Mouse (Mus musculus): ENCODE measurements around the gene Cdt1. TPM values are rescaled to one million over a fixed set of nuclear protein-coding genes. Genes with fewer than 3 reads are reported as not detected.
"Not testable (repeated sequence)": the region's sequence is repeated elsewhere in the genome, so short reads cannot be mapped to it uniquely, and the experiment has no call there.

Cdt1 gene
- polyA plus RNA-seq, 1 experiment from 2014 or later: 41.1 TPM

DNA sequence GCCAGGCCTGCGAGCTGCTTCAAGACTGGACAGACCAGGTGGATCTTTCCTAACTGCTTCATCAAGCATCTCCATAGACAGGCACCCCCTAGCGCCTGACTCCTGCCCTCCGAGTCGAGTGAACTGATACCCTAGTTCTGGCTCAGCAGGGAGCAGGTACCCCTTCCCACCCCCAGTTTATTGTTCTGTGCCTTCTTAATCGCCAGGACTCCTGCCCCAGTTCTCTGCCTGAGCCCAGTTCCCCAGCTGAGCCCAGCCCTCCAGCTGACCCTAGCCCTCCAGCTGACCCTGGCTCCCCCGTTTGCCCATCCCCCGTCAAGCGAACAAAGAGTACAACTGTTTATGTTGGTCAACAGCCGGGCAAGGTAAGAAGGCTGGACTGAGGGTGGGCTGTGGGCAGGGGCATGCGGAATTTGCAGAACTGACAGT, 1.1 kb downstream of the Cdt1 start:
- Histone ChIP-seq H3K36me3 (ENCODE audit: control insufficient read depth, insufficient read depth) (peaks cover 35% of the 10 kb centered on the region), H3K27ac (ENCODE audit: low read length) (peak overlapping the region; percentile 88; the same call in 1 of the 2 replicates)

DNA sequence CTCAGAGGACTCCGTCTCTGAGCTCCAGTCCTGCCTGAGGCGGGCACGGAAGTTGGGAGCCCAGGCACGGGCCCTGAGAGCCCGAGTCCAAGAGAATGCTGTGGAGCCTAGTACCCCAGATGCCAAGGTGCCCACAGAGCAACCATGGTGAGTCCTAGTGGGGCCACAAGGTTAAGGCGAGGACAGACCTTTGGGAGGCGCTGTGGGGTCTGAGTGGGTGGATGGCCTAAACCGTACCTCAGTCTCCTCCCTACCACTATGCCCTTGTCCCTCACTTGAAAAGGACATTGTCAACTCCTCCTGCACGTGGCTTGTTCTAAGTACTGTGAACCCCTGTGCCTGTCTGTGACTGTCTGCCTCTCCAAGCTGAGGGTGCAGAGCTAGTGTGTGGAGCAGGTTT, 1.5 kb downstream of the Cdt1 start:
- Histone ChIP-seq H3K9me3 (replicated peaks; ENCODE audit: control insufficient read depth, low read length) (no peaks in the 10 kb centered on the region), H3K9ac (ENCODE audit: low read depth, low read length) (peak overlapping the region; percentile 95), H3K4me3 (ENCODE audit: low read depth, low read length) (peak overlapping the region; percentile 94), H3K36me3 (ENCODE audit: control insufficient read depth, insufficient read depth) (peaks cover 35% of the 10 kb centered on the region), H3K4me2 (ENCODE audit: low read depth, low read length) (peak overlapping the region; percentile 95), H3K27ac (ENCODE audit: low read length) (peak overlapping the region; percentile 88; the same call in 1 of the 2 replicates), H3K27me3 (ENCODE audit: control insufficient read depth, insufficient read depth, low read depth, low read length) (no peaks in the 10 kb centered on the region), H3K4me1 (ENCODE audit: control insufficient read depth, low read depth, low read length) (peaks cover 52% of the 10 kb centered on the region)
- WGBS (ENCODE audit: insufficient replicate concordance): 41% methylated on average over 9 of the region's 9 CpGs
- no peak for ATAC-seq (ENCODE audit: low read depth)

More for the DNA sequence above, 1.1 kb downstream of the Cdt1 start:
- WGBS (ENCODE audit: insufficient replicate concordance): 15% methylated on average over 10 of the region's 10 CpGs
- Histone ChIP-seq H3K4me2 (ENCODE audit: low read depth, low read length) (peak overlapping the region; percentile 95), H3K27me3 (ENCODE audit: control insufficient read depth, insufficient read depth, low read depth, low read length) (no peaks in the 10 kb centered on the region), H3K9ac (ENCODE audit: low read depth, low read length) (peak overlapping the region; percentile 95), H3K9me3 (replicated peaks; ENCODE audit: control insufficient read depth, low read length) (no peaks in the 10 kb centered on the region), H3K4me3 (ENCODE audit: low read depth, low read length) (peak overlapping the region; percentile 94), H3K4me1 (ENCODE audit: control insufficient read depth, low read depth, low read length) (peaks cover 48% of the 10 kb centered on the region)
- no peak for ATAC-seq (ENCODE audit: low read depth)

- ATAC-seq (ENCODE audit: low read depth): no peak
- no peaks in the 10 kb centered on the region for H3K9me3 ChIP-seq (replicated peaks; ENCODE audit: control insufficient read depth, low read length)
- peak overlapping the region; percentile 94 for H3K4me3 ChIP-seq (ENCODE audit: low read depth, low read length)
- no peak overlapping the region for H3K27ac ChIP-seq (ENCODE audit: low read length)
- H3K4me2 ChIP-seq (ENCODE audit: low read depth, low read length): peak overlapping the region; percentile 95
- no peak overlapping the region for H3K9ac ChIP-seq (ENCODE audit: low read depth, low read length)
- peaks cover 35% of the 10 kb centered on the region for H3K36me3 ChIP-seq (ENCODE audit: control insufficient read depth, insufficient read depth)
- H3K4me1 ChIP-seq (ENCODE audit: control insufficient read depth, low read depth, low read length): peaks cover 59% of the 10 kb centered on the region
- 89% methylated on average over 16 of the region's 16 CpGs for WGBS (ENCODE audit: insufficient replicate concordance)
- H3K27me3 ChIP-seq (ENCODE audit: control insufficient read depth, insufficient read depth, low read depth, low read length): no peaks in the 10 kb centered on the region
Measured at GRCm38 (mm10) chr8:122569996-122570395, 2.2 kb downstream of the Cdt1 start.

- Histone ChIP-seq H3K4me1 (ENCODE audit: control insufficient read depth, low read depth, low read length) (peaks cover 70% of the 10 kb centered on the region), H3K27me3 (ENCODE audit: control insufficient read depth, insufficient read depth, low read depth, low read length) (no peaks in the 10 kb centered on the region), H3K4me2 (ENCODE audit: low read depth, low read length) (no peak overlapping the region), H3K27ac (ENCODE audit: low read length) (no peak overlapping the region), H3K9me3 (replicated peaks; ENCODE audit: control insufficient read depth, low read length) (no peaks in the 10 kb centered on the region), H3K36me3 (ENCODE audit: control insufficient read depth, insufficient read depth) (peaks cover 35% of the 10 kb centered on the region), H3K9ac (ENCODE audit: low read depth, low read length) (no peak overlapping the region), H3K4me3 (ENCODE audit: low read depth, low read length) (no peak overlapping the region)
- 92% methylated on average over 11 of the region's 11 CpGs for WGBS (ENCODE audit: insufficient replicate concordance)
- no peak for ATAC-seq (ENCODE audit: low read depth)
Measured at GRCm38 (mm10) chr8:122571153-122571552, 3.3 kb downstream of the Cdt1 start.

- ATAC-seq (ENCODE audit: low read depth): no peak
- Histone ChIP-seq H3K9ac (ENCODE audit: low read depth, low read length) (no peak overlapping the region), H3K4me2 (ENCODE audit: low read depth, low read length) (no peak overlapping the region), H3K27me3 (ENCODE audit: control insufficient read depth, insufficient read depth, low read depth, low read length) (no peaks in the 10 kb centered on the region), H3K4me3 (ENCODE audit: low read depth, low read length) (no peak overlapping the region), H3K36me3 (ENCODE audit: control insufficient read depth, insufficient read depth) (peaks cover 35% of the 10 kb centered on the region), H3K9me3 (replicated peaks; ENCODE audit: control insufficient read depth, low read length) (no peaks in the 10 kb centered on the region), H3K27ac (ENCODE audit: low read length) (no peak overlapping the region), H3K4me1 (ENCODE audit: control insufficient read depth, low read depth, low read length) (peaks cover 67% of the 10 kb centered on the region)
- 84% methylated on average over 17 of the region's 17 CpGs for WGBS (ENCODE audit: insufficient replicate concordance)
Measured at GRCm38 (mm10) chr8:122571750-122572267, 4.0 kb downstream of the Cdt1 start.

DNA sequence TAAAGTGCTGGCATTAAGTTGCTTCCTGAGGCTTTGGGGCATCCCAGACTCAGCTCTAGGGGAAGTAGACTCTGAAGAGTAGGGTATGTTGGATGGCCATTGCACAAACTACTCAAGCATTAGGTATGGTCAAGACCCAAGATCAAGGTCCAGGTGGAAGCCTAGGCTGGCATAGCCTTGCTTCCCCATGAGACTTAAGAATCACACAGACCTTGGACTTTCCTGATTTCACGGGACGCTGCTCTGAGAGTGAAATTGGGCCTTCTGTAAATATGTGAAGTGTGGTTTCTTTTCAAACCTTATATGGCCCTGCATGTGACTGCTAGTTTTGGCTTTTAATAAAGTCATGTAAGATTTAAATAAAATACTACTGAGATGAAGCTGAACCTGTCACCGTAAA, 4.9 kb downstream of the Cdt1 start:
- Histone ChIP-seq H3K9me3 (replicated peaks; ENCODE audit: control insufficient read depth, low read length) (no peaks in the 10 kb centered on the region), H3K4me2 (ENCODE audit: low read depth, low read length) (no peak overlapping the region), H3K27ac (ENCODE audit: low read length) (no peak overlapping the region), H3K4me1 (ENCODE audit: control insufficient read depth, low read depth, low read length) (peaks cover 67% of the 10 kb centered on the region), H3K4me3 (ENCODE audit: low read depth, low read length) (no peak overlapping the region), H3K36me3 (ENCODE audit: control insufficient read depth, insufficient read depth) (peaks cover 35% of the 10 kb centered on the region), H3K9ac (ENCODE audit: low read depth, low read length) (no peak overlapping the region), H3K27me3 (ENCODE audit: control insufficient read depth, insufficient read depth, low read depth, low read length) (no peaks in the 10 kb centered on the region)
- 91% methylated on average over 3 of the region's 3 CpGs for WGBS (ENCODE audit: insufficient replicate concordance)
- no peak for ATAC-seq (ENCODE audit: low read depth)

DNA sequence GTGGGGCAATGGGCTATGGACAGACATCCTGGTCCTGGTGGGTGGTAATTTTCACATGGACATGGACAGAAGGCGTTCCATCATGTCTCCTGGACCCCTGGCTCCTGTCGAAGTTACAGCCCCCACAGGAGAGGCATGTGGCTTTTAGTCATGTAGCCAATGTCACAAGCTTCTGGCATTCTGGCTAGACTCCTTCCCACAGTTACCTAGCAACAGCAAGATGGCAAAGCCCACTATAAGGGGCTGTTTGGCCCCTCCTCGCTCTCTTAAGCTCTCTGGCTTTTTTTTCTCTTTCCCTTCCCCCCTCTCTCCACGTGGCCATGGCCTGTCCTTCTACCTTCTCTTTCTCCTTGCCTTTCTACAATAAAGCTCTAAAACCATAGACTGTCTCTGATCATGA, 5.4 kb downstream of the Cdt1 start:
- WGBS (ENCODE audit: insufficient replicate concordance): 66% methylated on average over 4 of the region's 4 CpGs
- not testable (repeated sequence) for H3K4me2 ChIP-seq (ENCODE audit: low read depth, low read length); H3K9ac ChIP-seq (ENCODE audit: low read depth, low read length); H3K27me3 ChIP-seq (ENCODE audit: control insufficient read depth, insufficient read depth, low read depth, low read length); H3K4me3 ChIP-seq (ENCODE audit: low read depth, low read length); H3K9me3 ChIP-seq (replicated peaks; ENCODE audit: control insufficient read depth, low read length); H3K27ac ChIP-seq (ENCODE audit: low read length); ATAC-seq (ENCODE audit: low read depth)
- peaks cover 67% of the 10 kb centered on the region for H3K4me1 ChIP-seq (ENCODE audit: control insufficient read depth, low read depth, low read length)
- peaks cover 35% of the 10 kb centered on the region for H3K36me3 ChIP-seq (ENCODE audit: control insufficient read depth, insufficient read depth)

DNA sequence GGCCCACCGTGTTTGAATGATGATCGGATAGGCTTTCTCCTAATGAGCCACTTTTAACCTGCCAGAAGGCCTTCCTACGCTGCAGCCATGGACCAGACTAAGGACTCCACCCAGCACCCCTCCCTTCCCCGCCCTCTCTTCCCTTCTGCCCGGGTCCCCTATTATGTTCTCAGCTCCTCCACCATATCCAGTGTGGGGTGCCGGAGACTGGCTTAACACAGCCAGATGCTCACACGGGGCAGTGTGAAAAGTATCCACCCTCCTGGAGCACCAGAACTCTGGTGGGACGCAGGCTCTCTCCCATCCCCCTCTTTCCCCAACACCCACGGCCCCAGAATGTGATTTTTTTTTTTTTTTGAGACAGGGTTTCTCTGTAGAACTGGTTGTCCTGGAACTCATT, 5.8 kb downstream of the Cdt1 start:
- no peak overlapping the region for H3K4me3 ChIP-seq (ENCODE audit: low read depth, low read length)
- no peak overlapping the region for H3K4me2 ChIP-seq (ENCODE audit: low read depth, low read length)
- H3K9me3 ChIP-seq (replicated peaks; ENCODE audit: control insufficient read depth, low read length): no peaks in the 10 kb centered on the region
- H3K4me1 ChIP-seq (ENCODE audit: control insufficient read depth, low read depth, low read length): peaks cover 67% of the 10 kb centered on the region
- 39% methylated on average over 9 of the region's 9 CpGs for WGBS (ENCODE audit: insufficient replicate concordance)
- no peaks in the 10 kb centered on the region for H3K27me3 ChIP-seq (ENCODE audit: control insufficient read depth, insufficient read depth, low read depth, low read length)
- H3K9ac ChIP-seq (ENCODE audit: low read depth, low read length): no peak overlapping the region
- H3K36me3 ChIP-seq (ENCODE audit: control insufficient read depth, insufficient read depth): peaks cover 35% of the 10 kb centered on the region
- ATAC-seq (ENCODE audit: low read depth): no peak
- peak overlapping the region; percentile 76 for H3K27ac ChIP-seq (ENCODE audit: low read length)

- Histone ChIP-seq H3K27me3 (ENCODE audit: control insufficient read depth, insufficient read depth, low read depth, low read length) (no peaks in the 10 kb centered on the region), H3K9me3 (replicated peaks; ENCODE audit: control insufficient read depth, low read length) (no peaks in the 10 kb centered on the region), H3K27ac (ENCODE audit: low read length) (peak overlapping the region; percentile 76), H3K4me3 (ENCODE audit: low read depth, low read length) (no peak overlapping the region), H3K36me3 (ENCODE audit: control insufficient read depth, insufficient read depth) (peaks cover 35% of the 10 kb centered on the region), H3K4me1 (ENCODE audit: control insufficient read depth, low read depth, low read length) (peaks cover 62% of the 10 kb centered on the region), H3K4me2 (ENCODE audit: low read depth, low read length) (0 out of 2 replicates have a peak overlapping the region, but pooled peaks have one; percentile 77), H3K9ac (ENCODE audit: low read depth, low read length) (no peak overlapping the region)
- WGBS (ENCODE audit: insufficient replicate concordance): 48% methylated on average over 3 of the region's 3 CpGs
- peak; percentile 2; the same call in 1 of the 2 replicates for ATAC-seq (ENCODE audit: low read depth)
Measured at GRCm38 (mm10) chr8:122574264-122574663, 6.4 kb downstream of the Cdt1 start.

Data from liver, embryonic 16.5 days (tissue).